Mouse (Mus musculus) testis, adult 2 months (tissue): Measurements from ENCODE around the gene Hsd17b11.

Experiments used
- CTCF ChIP-seq: fragments of 200-500 bp; IDR thresholded peaks from 2 replicates; pipeline ENCODE4 v1.5.1; 2012; ENCODE audit warnings: low read depth, mild to moderate bottlenecking, inconsistent platforms, low read length, moderate library complexity; ENCODE audit not compliant: control insufficient read depth, insufficient read depth, insufficient replicate concordance
- POLR2A ChIP-seq: fragments of 200-500 bp; IDR thresholded peaks from 2 replicates; pipeline ENCODE4 v1.6.1; 2012; ENCODE audit warnings: low read depth, mild to moderate bottlenecking, inconsistent platforms, low read length, moderate library complexity; ENCODE audit not compliant: control insufficient read depth

- TF ChIP-seq POLR2A, result no peak
- TF ChIP-seq CTCF, result no peak
Measured at GRCm38 (mm10) chr5:104036686-104037085, 15.0 kb upstream of the Hsd17b11 start.
